Mouse (Mus musculus) limb, embryonic 10.5 days (tissue): ENCODE data around the gene Cog5. TPM values are rescaled to one million over a fixed set of nuclear protein-coding genes. Genes with fewer than 3 reads are reported as not detected.

Experiments used
- DNase-seq: peaks from one replicate; pipeline ENCODE4 v3.0.0-alpha.2; 2017; ENCODE audit warnings: low spot score
- H3K27ac ChIP-seq: fragments of 300-500 bp; sonication (generic); 2 replicates; pipeline ENCODE4 v1.5.1; 2016; ENCODE audit warnings: mild to moderate bottlenecking
- H3K27me3 ChIP-seq: fragments of 300-500 bp; sonication (generic); 2 replicates; pipeline ENCODE4 v1.6.1; 2016; ENCODE audit warnings: low read depth, mild to moderate bottlenecking; ENCODE audit not compliant: poor library complexity, severe bottlenecking
- H3K36me3 ChIP-seq: fragments of 300-500 bp; sonication (generic); 2 replicates; pipeline ENCODE4 v1.6.1; 2016; ENCODE audit warnings: mild to moderate bottlenecking, moderate library complexity
- H3K4me1 ChIP-seq: fragments of 300-500 bp; sonication (generic); 2 replicates; pipeline ENCODE4 v1.6.1; 2016
- H3K4me3 ChIP-seq: fragments of 300-500 bp; sonication (generic); 2 replicates; pipeline ENCODE4 v1.5.1; 2016; ENCODE audit warnings: mild to moderate bottlenecking, moderate library complexity
- H3K9me3 ChIP-seq: fragments of 300-500 bp; sonication (generic); replicated peaks from 2 replicates; pipeline ENCODE4 v1.6.1; 2016; ENCODE audit warnings: mild to moderate bottlenecking
- WGBS: fragments of 180-500 bp; shearing (Covaris S2); methylation state at CpG from one replicate; pipeline ENCODE4 v1.1.7; 2016; 5-methylcytosine and 5-hydroxymethylcytosine counted together
- polyA plus RNA-seq: library from polyadenylated mRNA; unstranded; fragments of >200 nt; fragmentation: Nextera tagmentation; extraction: Ambion mirVana; gene quantifications from 2 replicates; pipeline ENCODE4 v1.2.1, GENCODE M21; 2016

Cog5 gene
- polyA plus RNA-seq, 1 experiment from 2014 or later, result 29.7 TPM

- H3K27me3 ChIP-seq, result no peaks in the 10 kb centered on the region
- no peaks in the 10 kb centered on the region for H3K4me1 ChIP-seq
- no peak for DNase-seq
- H3K9me3 ChIP-seq, result no peaks in the 10 kb centered on the region
- H3K36me3 ChIP-seq, result peaks cover 44% of the 10 kb centered on the region
- no peak overlapping the region for H3K4me3 ChIP-seq
- H3K27ac ChIP-seq, result no peak overlapping the region
- 97% methylated on average over 2 of the region's 2 CpGs for whole genome bisulfite sequencing
Observed at GRCm38 (mm10) chr12:31944405-31944804, 289.7 kb downstream of the Cog5 start.

- WGBS, result 95% methylated on average over 5 of the region's 5 CpGs
- no peak for DNase-seq
- peaks cover 17% of the 10 kb centered on the region for H3K36me3 ChIP-seq
- H3K9me3 ChIP-seq, result no peaks in the 10 kb centered on the region
- H3K4me3 ChIP-seq, result no peak overlapping the region
- H3K27ac ChIP-seq, result no peak overlapping the region
- H3K4me1 ChIP-seq, result 0 out of 2 replicates have a peak, but pooled peaks cover 2% of the 10 kb centered on the region
- no peaks in the 10 kb centered on the region for H3K27me3 ChIP-seq
Observed at GRCm38 (mm10) chr12:31947476-31947875, 292.8 kb downstream of the Cog5 start.

- Histone ChIP-seq H3K36me3 (peaks cover 8% of the 10 kb centered on the region), H3K4me1 (0 out of 2 replicates have a peak, but pooled peaks cover 2% of the 10 kb centered on the region), H3K9me3 (no peaks in the 10 kb centered on the region), H3K4me3 (peak overlapping the region; percentile 77), H3K27ac (peak overlapping the region; percentile 100), H3K27me3 (no peaks in the 10 kb centered on the region)
- WGBS, result 45% methylated on average over 7 of the region's 7 CpGs
- DNase-seq, result no peak
Observed at GRCm38 (mm10) chr12:31948101-31949000, 293.7 kb downstream of the Cog5 start.

GRCm38 (mm10) chr12:31949193-31949741 is 294.6 kb downstream of the Cog5 start:
- Histone ChIP-seq H3K27me3 (no peaks in the 10 kb centered on the region), H3K36me3 (0 out of 2 replicates have a peak, but pooled peaks cover 2% of the 10 kb centered on the region), H3K4me1 (0 out of 2 replicates have a peak, but pooled peaks cover 2% of the 10 kb centered on the region), H3K9me3 (no peaks in the 10 kb centered on the region), H3K4me3 (peak overlapping the region; percentile 77), H3K27ac (peak overlapping the region; percentile 100)
- WGBS, result under 1% methylated on average over 56 of the region's 58 CpGs
- peak; percentile 94 for DNase-seq

- Histone ChIP-seq H3K4me1 (0 out of 2 replicates have a peak, but pooled peaks cover 2% of the 10 kb centered on the region), H3K27me3 (no peaks in the 10 kb centered on the region), H3K4me3 (peak within 1 kb of the TSS; percentile 77), H3K9me3 (no peaks in the 10 kb centered on the region), H3K27ac (peak within 1 kb of the TSS; percentile 100), H3K36me3 (0 out of 2 replicates have a peak, but pooled peaks cover 2% of the 10 kb centered on the region)
- under 1% methylated on average over 64 of the region's 71 CpGs for WGBS
- peak; percentile 89 for DNase-seq
Observed at GRCm38 (mm10) chr12:31949759-31950658, 295.3 kb downstream of the Cog5 start, which contains the start of gene Hbp1. TSS of gene Hbp1 (minus strand) at chr12:31950535.

GRCm38 (mm10) chr12:31950659-31951031 is 296.0 kb downstream of the Cog5 start:
- Histone ChIP-seq H3K27me3 (no peaks in the 10 kb centered on the region), H3K4me3 (peak overlapping the region; percentile 77), H3K27ac (peak overlapping the region; percentile 81), H3K9me3 (no peaks in the 10 kb centered on the region), H3K4me1 (0 out of 2 replicates have a peak, but pooled peaks cover 2% of the 10 kb centered on the region), H3K36me3 (0 out of 2 replicates have a peak, but pooled peaks cover 2% of the 10 kb centered on the region)
- DNase-seq, result no peak
- WGBS, result 7% methylated on average over 9 of the region's 9 CpGs

- Histone ChIP-seq H3K4me3 (no peak overlapping the region), H3K27ac (no peak overlapping the region), H3K9me3 (no peaks in the 10 kb centered on the region), H3K36me3 (no peaks in the 10 kb centered on the region), H3K4me1 (no peaks in the 10 kb centered on the region), H3K27me3 (no peaks in the 10 kb centered on the region)
- 90% methylated on average over 4 of the region's 4 CpGs for WGBS
- DNase-seq, result no peak
Observed at GRCm38 (mm10) chr12:31955843-31956242, 301.2 kb downstream of the Cog5 start.

GRCm38 (mm10) chr12:31964074-31964473 is 309.4 kb downstream of the Cog5 start:
- no peaks in the 10 kb centered on the region for H3K9me3 ChIP-seq
- no peaks in the 10 kb centered on the region for H3K4me1 ChIP-seq
- no peak overlapping the region for H3K27ac ChIP-seq
- 90% methylated on average over 6 of the region's 6 CpGs for WGBS
- DNase-seq, result no peak
- no peaks in the 10 kb centered on the region for H3K27me3 ChIP-seq
- H3K36me3 ChIP-seq, result no peaks in the 10 kb centered on the region
- no peak overlapping the region for H3K4me3 ChIP-seq

GRCm38 (mm10) chr12:31965517-31966212 is 311.0 kb downstream of the Cog5 start:
- H3K9me3 ChIP-seq, result no peaks in the 10 kb centered on the region
- WGBS, result 94% methylated on average over 12 of the region's 12 CpGs

GRCm38 (mm10) chr12:31966405-31966804 is 311.7 kb downstream of the Cog5 start:
- Histone ChIP-seq H3K9me3 (no peaks in the 10 kb centered on the region), H3K27me3 (no peaks in the 10 kb centered on the region), H3K4me1 (no peaks in the 10 kb centered on the region), H3K36me3 (no peaks in the 10 kb centered on the region), H3K4me3 (no peak overlapping the region), H3K27ac (no peak overlapping the region)
- WGBS, result 78% methylated on average over 4 of the region's 4 CpGs
- no peak for DNase-seq

More at GRCm38 (mm10) chr12:31965517-31966212, 311.0 kb downstream of the Cog5 start:
- Histone ChIP-seq H3K4me3 (no peak overlapping the region), H3K36me3 (no peaks in the 10 kb centered on the region), H3K27ac (no peak overlapping the region), H3K27me3 (no peaks in the 10 kb centered on the region), H3K4me1 (no peaks in the 10 kb centered on the region)
- DNase-seq, result no peak

- WGBS, result 14% methylated on average over 2 of the region's 2 CpGs
- H3K4me1 ChIP-seq, result no peaks in the 10 kb centered on the region
- H3K36me3 ChIP-seq, result no peaks in the 10 kb centered on the region
- H3K9me3 ChIP-seq, result no peaks in the 10 kb centered on the region
- H3K27ac ChIP-seq, result no peak overlapping the region
- H3K4me3 ChIP-seq, result no peak overlapping the region
- DNase-seq, result no peak
- no peaks in the 10 kb centered on the region for H3K27me3 ChIP-seq
Observed at GRCm38 (mm10) chr12:31967536-31967935, 312.9 kb downstream of the Cog5 start.

GRCm38 (mm10) chr12:31969111-31969510 is 314.4 kb downstream of the Cog5 start:
- Histone ChIP-seq H3K9me3 (no peaks in the 10 kb centered on the region), H3K4me1 (no peaks in the 10 kb centered on the region)
- 54% methylated on average over 1 of the region's 1 CpGs for WGBS

More at GRCm38 (mm10) chr12:31969111-31969510, 314.4 kb downstream of the Cog5 start:
- no peak for DNase-seq
- Histone ChIP-seq H3K27ac (no peak overlapping the region), H3K4me3 (no peak overlapping the region), H3K36me3 (no peaks in the 10 kb centered on the region), H3K27me3 (no peaks in the 10 kb centered on the region)
